ENCODE assay signal across 9 mouse cellular contexts in the genomic region with DNA sequence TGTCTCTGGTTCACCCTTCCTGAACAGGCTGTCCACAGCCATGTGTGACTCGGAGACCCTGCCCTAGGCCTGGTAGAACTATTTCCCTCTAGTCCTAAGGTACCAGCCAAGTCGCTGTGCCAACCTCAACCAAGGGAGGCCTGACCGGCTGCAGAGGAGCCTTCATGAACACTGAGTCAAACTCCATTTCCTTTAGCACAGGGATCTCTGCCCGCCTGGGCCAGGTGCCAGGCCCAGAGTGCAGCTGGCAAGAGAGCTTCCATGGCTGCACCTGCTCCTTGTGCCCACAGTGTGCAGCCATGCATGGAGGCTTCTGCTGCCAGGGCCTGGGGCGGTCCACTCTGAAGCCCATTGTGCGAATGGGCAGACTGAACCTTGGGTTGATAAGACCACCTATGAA. TPM values are rescaled to one million over a fixed set of nuclear protein-coding genes. Genes with fewer than 3 reads are reported as not detected.
A peak's percentile ranks its signal among the peaks of the same experiment; 100 is the strongest.
DNase-seq lines count a peak whose midpoint lies in the region; ATAC-seq lines count a peak whose summit lies in the region.
"Had no signal": no experiment of that assay in that cellular context is flagged by ENCODE, and none has a peak within 500 bp of the region (broad histone marks: within the 10 kb centered on the region; RNA-seq: fewer than 3 reads in every experiment).

No protein-coding gene starts in this region.

- H3K4me2 ChIP-seq in kidney, embryonic 16.5 days (replicated peaks; ENCODE audit: low read depth, low read length), result no peak overlapping the region
- H3K4me2 ChIP-seq in forebrain, embryonic 16.5 days (ENCODE audit: low read length), result no peak overlapping the region

- DNase-seq in kidney, adult 11 months, result peak; percentile 85
- DNase-seq in layer of hippocampus, postnatal 10 days (ENCODE audit: low spot score in 2 of 2), result peak; percentile 75 to 84
- DNase-seq in spleen, adult 18-20 months, result no peak
- DNase-seq in spleen, postnatal 14 days (ENCODE audit: low spot score in 2 of 2), result no peak

- no peaks in the 10 kb centered on the region for H3K9me3 ChIP-seq in kidney, embryonic 16.5 days (ENCODE audit: low read length)
- H3K9me3 ChIP-seq in forebrain, embryonic 16.5 days (ENCODE audit: control insufficient read depth, low read length), result no peaks in the 10 kb centered on the region
- H3K9me3 ChIP-seq: megakaryocyte, embryonic 14.5 days had no signal

- no peaks in the 10 kb centered on the region for H3K4me1 ChIP-seq in kidney, embryonic 16.5 days (ENCODE audit: insufficient read depth, low read length)
- H3K4me1 ChIP-seq in brown adipose tissue, adult 24 weeks (ENCODE audit: control insufficient read depth, insufficient read depth, insufficient read length, low read length), result peaks cover 4% of the 10 kb centered on the region; the same call in 1 of the 2 replicates
- peaks cover 27% of the 10 kb centered on the region for H3K4me1 ChIP-seq in forebrain, embryonic 16.5 days (replicated peaks; ENCODE audit: control insufficient read depth, insufficient read depth, low read length)
- H3K4me1 ChIP-seq: megakaryocyte, embryonic 14.5 days had no signal

- H3K9ac ChIP-seq in kidney, embryonic 16.5 days (replicated peaks; ENCODE audit: low read length), result no peak overlapping the region
- H3K9ac ChIP-seq in forebrain, embryonic 16.5 days (replicated peaks; ENCODE audit: low read depth, low read length), result no peak overlapping the region

- no peak for ATAC-seq in kidney, embryonic 16.5 days (ENCODE audit: low FRiP score, low TSS enrichment)
- ATAC-seq in forebrain, embryonic 16.5 days, result peak; percentile 85
- no peak for ATAC-seq in megakaryocyte progenitor cell, adult 5-6 weeks (replicated peaks; ENCODE audit: poor library complexity)

- 0 out of 2 replicates have a peak, but pooled peaks cover 2% of the 10 kb centered on the region for H3K27me3 ChIP-seq in kidney, embryonic 16.5 days (ENCODE audit: insufficient read depth, low read length)
- no peaks in the 10 kb centered on the region for H3K27me3 ChIP-seq in forebrain, embryonic 16.5 days (replicated peaks; ENCODE audit: control insufficient read depth, insufficient read depth, low read length)
- H3K27me3 ChIP-seq: megakaryocyte, embryonic 14.5 days had no signal

- no peaks in the 10 kb centered on the region for H3K36me3 ChIP-seq in kidney, embryonic 16.5 days (ENCODE audit: insufficient read depth, low read length)
- no peaks in the 10 kb centered on the region for H3K36me3 ChIP-seq in forebrain, embryonic 16.5 days (ENCODE audit: control insufficient read depth, insufficient read depth)

- no peak overlapping the region for H3K27ac ChIP-seq in kidney, embryonic 16.5 days (ENCODE audit: low read length)
- peak overlapping the region; percentile 53 for H3K27ac ChIP-seq in brown adipose tissue, adult 24 weeks (replicated peaks; ENCODE audit: low read depth, low read length)
- peak overlapping the region; percentile 73 for H3K27ac ChIP-seq in forebrain, embryonic 16.5 days (ENCODE audit: low read length)

- 85% methylated on average over 6 of the region's 6 CpGs for WGBS in kidney, embryonic 16.5 days
- 46% methylated on average over 6 of the region's 6 CpGs for WGBS in forebrain, embryonic 16.5 days

- H3K4me3 ChIP-seq in kidney, embryonic 16.5 days (ENCODE audit: low read length), result no peak overlapping the region
- no peak overlapping the region for H3K4me3 ChIP-seq in brown adipose tissue, adult 24 weeks (ENCODE audit: insufficient read depth, low read depth, low read length)
- no peak overlapping the region for H3K4me3 ChIP-seq in forebrain, embryonic 16.5 days (replicated peaks; ENCODE audit: low read length)
- H3K4me3 ChIP-seq: megakaryocyte, embryonic 14.5 days had no signal

RNA-seq across cellular contexts. Expression of a gene that starts 20.9 kb away (rescaled TPM):
- 0.76 and 0.89 TPM in 2 replicates for polyA plus RNA-seq in kidney, embryonic 16.5 days (2015; fragmentation: Nextera tagmentation; extraction: Ambion mirVana)
- not detected in 2 replicates for polyA plus RNA-seq in brown adipose tissue, adult 24 weeks (2012; ENCODE audit: insufficient read depth, insufficient read length, missing spikeins)
- polyA plus RNA-seq in forebrain, embryonic 16.5 days (2015; fragmentation: Nextera tagmentation; extraction: Ambion mirVana), result 32.2 and 41.9 TPM in 2 replicates
- 100 to 1,000 TPM; 192 TPM for total RNA-seq in layer of hippocampus, postnatal 10 days (2021)
- total RNA-seq in megakaryocyte progenitor cell, adult 5-6 weeks (2015), result not detected in 2 replicates
- not detected in 2 replicates for total RNA-seq in megakaryocyte progenitor cell, adult 5-6 weeks (2017)

Comparison
In these comparisons a context has a peak if more than half of its experiments do, and no peak if none do; other contexts are left out.
1. DNase-seq: peak in kidney, adult 11 months (single experiment) and layer of hippocampus, postnatal 10 days (2 of 2); none in spleen, adult 18-20 months (0 of 2) and spleen, postnatal 14 days (0 of 2).
2. RNA of a gene that starts 20.9 kb away (polyA plus RNA-seq): 32.2 to 41.9 TPM in forebrain, embryonic 16.5 days; 0.76 to 0.89 TPM in kidney, embryonic 16.5 days and not detected in brown adipose tissue, adult 24 weeks; every median in the first group is over 10 times any median in the second.